Mouse (Mus musculus): ENCODE results near the gene Sphk1. TPM values are rescaled to one million over a fixed set of nuclear protein-coding genes. Genes with fewer than 3 reads are reported as not detected.
A peak's percentile ranks its signal among the peaks of the same experiment; 100 is the strongest.

Sphk1 gene
- polyA plus RNA-seq, 1 experiment = 18.2 TPM

GRCm38 (mm10) chr11:116580031-116580652 lies 49.4 kb downstream of the Sphk1 start:
- no peak for DNase-seq (ENCODE audit: low spot score)

- peak; percentile 69 for DNase-seq (ENCODE audit: low spot score)
Measured at GRCm38 (mm10) chr11:116580711-116581375, 50.1 kb downstream of the Sphk1 start.

- DNase-seq (ENCODE audit: low spot score) = no peak
Measured at GRCm38 (mm10) chr11:116581376-116581814, 50.7 kb downstream of the Sphk1 start, which contains the start of gene Ube2o. TSS of gene Ube2o (minus strand) at chr11:116581447.

GRCm38 (mm10) chr11:116585682-116586081 lies 55.0 kb downstream of the Sphk1 start:
- no peak for DNase-seq (ENCODE audit: low spot score)

Other genes with a start within 250 kb of the Sphk1 start
- 9.5 and 12.9 TPM in 2 replicates for gene Galr2, start 250.0 kb upstream of the Sphk1 start, polyA plus RNA-seq (2012; rRNA removed)
- gene Exoc7, start 223.7 kb upstream of the Sphk1 start, polyA plus RNA-seq (2012; rRNA removed) = 40.4 and 51.0 TPM in 2 replicates
- 0.24 and 0.34 TPM in 2 replicates for gene Foxj1, start 195.5 kb upstream of the Sphk1 start, polyA plus RNA-seq (2012; rRNA removed)
- gene Rnf157, start 117.9 kb upstream of the Sphk1 start, polyA plus RNA-seq (2012; rRNA removed) = 5.0 and 8.3 TPM in 2 replicates
- 89.8 and 104 TPM in 2 replicates for gene Ubald2, start 96.8 kb upstream of the Sphk1 start, polyA plus RNA-seq (2012; rRNA removed)
- 0.06 and 0.12 TPM in 2 replicates for gene Qrich2, start 64.7 kb upstream of the Sphk1 start, polyA plus RNA-seq (2012; rRNA removed)
- 154 and 165 TPM in 2 replicates for gene Prpsap1, start 36.7 kb upstream of the Sphk1 start, polyA plus RNA-seq (2012; rRNA removed)
- 18.7 and 22.4 TPM in 2 replicates for gene Ube2o, start 50.5 kb downstream of the Sphk1 start, polyA plus RNA-seq (2012; rRNA removed)
- 0.07 TPM in 1 of 2 replicates, not detected in the other for gene Aanat, start 55.5 kb downstream of the Sphk1 start, polyA plus RNA-seq (2012; rRNA removed)
- gene Rhbdf2, start 96.1 kb downstream of the Sphk1 start, polyA plus RNA-seq (2012; rRNA removed) = 15.4 and 17.0 TPM in 2 replicates
- gene Prcd, start 122.6 kb downstream of the Sphk1 start, polyA plus RNA-seq (2012; rRNA removed) = 2.0 and 3.1 TPM in 2 replicates
- 156 and 160 TPM in 2 replicates for gene Cygb, start 123.4 kb downstream of the Sphk1 start, polyA plus RNA-seq (2012; rRNA removed)
- gene St6galnac1, start 244.6 kb downstream of the Sphk1 start, polyA plus RNA-seq (2012; rRNA removed) = 0.03 TPM in 1 of 2 replicates, not detected in the other